Mouse (Mus musculus): ENCODE measurements around the gene Atp6v0a2. TPM values are rescaled to one million over a fixed set of nuclear protein-coding genes. Genes with fewer than 3 reads are reported as not detected.

Atp6v0a2 gene
- polyA plus RNA-seq, 2 experiments, result 5.6 to 12.9 TPM

DNA sequence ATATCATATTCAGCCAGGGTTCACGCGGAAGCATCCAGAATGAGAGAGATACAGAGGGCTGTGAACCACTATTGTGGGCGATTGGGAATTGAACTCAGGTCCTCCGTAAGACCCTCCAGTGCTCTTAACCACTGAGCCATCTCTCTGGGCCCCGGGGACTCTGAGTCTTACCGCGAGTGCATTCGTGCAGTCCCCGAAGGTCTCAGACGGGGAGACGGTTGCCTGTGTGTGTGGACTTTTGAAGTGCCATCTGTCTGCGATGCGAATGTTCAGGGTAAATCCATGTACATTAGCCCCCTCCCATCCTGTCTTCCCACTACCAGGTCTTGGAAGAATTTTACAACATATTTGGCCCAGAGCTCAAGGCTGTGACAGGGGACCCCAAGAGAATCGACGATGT lies 117.8 kb downstream of the Atp6v0a2 start:
- 85% methylated on average over 15 of the region's 15 CpGs for WGBS (ENCODE audit: insufficient replicate concordance)
- ATAC-seq (ENCODE audit: insufficient read depth) (no peak), DNase-seq (ENCODE audit: low read depth in 3 of 3, low spot score in 3 of 3) (no peak)
- TF ChIP-seq CTCF (IDR thresholded peaks at IDR 0.05; ENCODE audit: low read depth) (no peak), EP300 (IDR thresholded peaks at IDR 0.05; ENCODE audit: low read depth) (no peak)
- Histone ChIP-seq H3K4me2 (ENCODE audit: low read depth) (no peak overlapping the region), H3K36me3 (replicated peaks; ENCODE audit: control insufficient read depth, insufficient read depth, low read depth) (no peaks in the 10 kb centered on the region), H3K27me3 (ENCODE audit: control insufficient read depth, insufficient read depth, low read length) (no peaks in the 10 kb centered on the region), H3K9ac (replicated peaks) (no peak overlapping the region), H3K9me3 (ENCODE audit: control insufficient read depth, low read length) (no peaks in the 10 kb centered on the region), H3K4me1 (replicated peaks; ENCODE audit: control insufficient read depth in 2 of 2, insufficient read depth in 2 of 2, low read length in 1 of 2) (no peaks in the 10 kb centered on the region), H3K27ac (no peak overlapping the region), H3K4me3 (ENCODE audit: insufficient read depth in 1 of 2, low read depth in 2 of 2, low read length in 2 of 2) (no peak overlapping the region)

DNA sequence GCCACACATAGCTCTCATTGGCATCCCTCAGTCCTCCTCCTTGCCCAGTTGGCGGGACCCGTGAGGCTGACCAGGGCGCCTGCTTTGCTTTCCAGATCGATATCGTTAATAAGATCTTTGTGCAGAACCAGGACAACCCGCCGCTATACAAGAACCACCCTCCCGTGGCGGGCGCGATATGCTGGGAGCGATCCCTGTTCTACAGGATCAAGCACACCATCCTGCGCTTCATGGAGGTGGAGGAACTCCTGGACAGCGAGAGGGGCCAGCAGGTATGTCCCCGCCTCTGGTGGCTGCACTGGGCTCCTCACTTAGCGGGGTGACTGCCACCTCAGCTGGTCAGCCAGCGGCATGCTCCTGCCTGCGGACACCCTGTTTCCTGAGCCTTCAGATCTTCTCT lies 119.9 kb downstream of the Atp6v0a2 start:
- no peak overlapping the region for H3K27ac ChIP-seq
- TF ChIP-seq CTCF (IDR thresholded peaks at IDR 0.05; ENCODE audit: low read depth), result no peak
- TF ChIP-seq EP300 (IDR thresholded peaks at IDR 0.05; ENCODE audit: low read depth), result no peak
- DNase-seq (ENCODE audit: low read depth in 3 of 3, low spot score in 3 of 3) (no peak), ATAC-seq (ENCODE audit: insufficient read depth) (no peak)
- H3K4me3 ChIP-seq (ENCODE audit: insufficient read depth in 1 of 2, low read depth in 2 of 2, low read length in 2 of 2), result no peak overlapping the region
- 72% methylated on average over 18 of the region's 18 CpGs for WGBS (ENCODE audit: insufficient replicate concordance)
- H3K4me2 ChIP-seq (ENCODE audit: low read depth), result no peak overlapping the region
- H3K4me1 ChIP-seq (replicated peaks; ENCODE audit: control insufficient read depth in 2 of 2, insufficient read depth in 2 of 2, low read length in 1 of 2), result no peaks in the 10 kb centered on the region
- no peaks in the 10 kb centered on the region for H3K27me3 ChIP-seq (ENCODE audit: control insufficient read depth, insufficient read depth, low read length)
- H3K9me3 ChIP-seq (ENCODE audit: control insufficient read depth, low read length), result no peaks in the 10 kb centered on the region
- no peaks in the 10 kb centered on the region for H3K36me3 ChIP-seq (replicated peaks; ENCODE audit: control insufficient read depth, insufficient read depth, low read depth)
- H3K9ac ChIP-seq (replicated peaks), result no peak overlapping the region

DNA sequence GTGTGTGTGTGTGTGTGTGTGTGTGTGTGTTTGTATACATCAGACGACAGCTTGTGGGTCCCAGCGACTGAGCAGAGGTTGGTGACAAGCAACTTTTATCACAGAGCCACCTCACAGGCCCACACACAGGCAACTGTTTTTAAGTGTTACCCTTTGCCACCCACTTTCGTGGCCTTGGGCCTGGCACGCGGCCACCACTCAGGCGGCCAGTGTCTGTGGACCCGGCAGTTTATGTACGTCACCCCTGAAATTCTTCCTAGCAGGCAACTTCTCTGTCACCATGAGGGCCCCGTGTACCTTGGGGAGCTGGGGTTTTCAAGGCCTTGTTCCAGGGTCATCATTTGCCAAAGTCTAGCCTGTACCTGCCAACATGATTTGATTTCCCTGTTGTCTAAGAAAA lies 123.3 kb downstream of the Atp6v0a2 start:
- no peak overlapping the region for H3K4me3 ChIP-seq (ENCODE audit: insufficient read depth in 1 of 2, low read depth in 2 of 2, low read length in 2 of 2)
- H3K27ac ChIP-seq, result no peak overlapping the region
- no peaks in the 10 kb centered on the region for H3K4me1 ChIP-seq (replicated peaks; ENCODE audit: control insufficient read depth in 2 of 2, insufficient read depth in 2 of 2, low read length in 1 of 2)
- no peaks in the 10 kb centered on the region for H3K9me3 ChIP-seq (ENCODE audit: control insufficient read depth, low read length)
- 76% methylated on average over 9 of the region's 9 CpGs for WGBS (ENCODE audit: insufficient replicate concordance)
- no peaks in the 10 kb centered on the region for H3K36me3 ChIP-seq (replicated peaks; ENCODE audit: control insufficient read depth, insufficient read depth, low read depth)
- DNase-seq (ENCODE audit: low read depth in 3 of 3, low spot score in 3 of 3) (no peak), ATAC-seq (ENCODE audit: insufficient read depth) (no peak)
- H3K4me2 ChIP-seq (ENCODE audit: low read depth), result no peak overlapping the region
- TF ChIP-seq CTCF (IDR thresholded peaks at IDR 0.05; ENCODE audit: low read depth) (no peak), EP300 (IDR thresholded peaks at IDR 0.05; ENCODE audit: low read depth) (no peak)
- H3K9ac ChIP-seq (replicated peaks), result no peak overlapping the region
- H3K27me3 ChIP-seq (ENCODE audit: control insufficient read depth, insufficient read depth, low read length), result no peaks in the 10 kb centered on the region

DNA sequence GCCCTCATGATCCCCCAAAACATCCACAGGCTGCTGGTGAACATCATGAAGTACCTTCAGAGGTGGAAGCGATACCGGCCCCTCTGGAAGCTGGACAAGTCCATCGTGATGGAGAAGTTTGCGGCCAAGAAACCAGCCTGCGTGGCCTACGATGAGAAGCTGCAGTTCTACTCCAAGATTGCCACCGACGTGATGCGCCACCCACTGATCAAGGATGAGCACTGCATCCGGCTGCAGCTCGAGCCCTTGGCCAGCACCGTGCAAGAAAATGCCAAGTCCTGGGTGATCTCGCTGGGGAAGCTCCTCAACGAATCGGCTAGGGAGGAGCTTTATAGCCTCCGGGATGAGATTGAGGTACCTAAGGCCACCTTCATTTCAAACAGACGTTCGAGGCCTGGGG lies 132.6 kb downstream of the Atp6v0a2 start:
- TF ChIP-seq CTCF (IDR thresholded peaks at IDR 0.05; ENCODE audit: low read depth) (peak; percentile 61; the same call in 1 of the 2 replicates), EP300 (IDR thresholded peaks at IDR 0.05; ENCODE audit: low read depth) (no peak)
- DNase-seq (ENCODE audit: low read depth in 3 of 3, low spot score in 3 of 3), result no peak
- H3K36me3 ChIP-seq (replicated peaks; ENCODE audit: control insufficient read depth, insufficient read depth, low read depth), result no peaks in the 10 kb centered on the region
- H3K27me3 ChIP-seq (ENCODE audit: control insufficient read depth, insufficient read depth, low read length), result no peaks in the 10 kb centered on the region
- H3K9ac ChIP-seq (replicated peaks), result no peak overlapping the region
- WGBS (ENCODE audit: insufficient replicate concordance), result 49% methylated on average over 18 of the region's 18 CpGs
- no peak for ATAC-seq (ENCODE audit: insufficient read depth)
- H3K4me2 ChIP-seq (ENCODE audit: low read depth), result no peak overlapping the region
- H3K27ac ChIP-seq, result no peak overlapping the region
- no peaks in the 10 kb centered on the region for H3K9me3 ChIP-seq (ENCODE audit: control insufficient read depth, low read length)
- no peaks in the 10 kb centered on the region for H3K4me1 ChIP-seq (replicated peaks; ENCODE audit: control insufficient read depth in 2 of 2, insufficient read depth in 2 of 2, low read length in 1 of 2)
- no peak overlapping the region for H3K4me3 ChIP-seq (ENCODE audit: insufficient read depth in 1 of 2, low read depth in 2 of 2, low read length in 2 of 2)

DNA sequence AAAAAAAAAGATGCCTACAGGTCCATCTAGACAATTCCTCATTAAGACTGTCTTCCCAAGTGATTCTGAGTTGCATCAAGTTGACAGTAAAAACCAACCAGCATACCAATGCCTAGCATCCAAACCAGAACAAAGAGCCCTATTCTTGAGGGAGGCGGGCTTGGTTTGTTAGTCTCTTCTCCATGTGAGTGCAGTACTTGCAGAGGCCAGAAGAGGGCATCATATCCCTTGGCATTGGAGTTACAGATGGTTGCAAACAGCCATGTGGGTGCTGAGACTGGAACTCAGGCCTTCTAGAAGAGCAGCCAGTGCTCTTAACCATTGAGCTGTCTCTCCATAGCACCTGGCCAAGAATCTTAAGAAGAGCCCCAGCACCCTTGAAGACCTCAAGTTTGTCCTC lies 133.4 kb downstream of the Atp6v0a2 start:
- WGBS (ENCODE audit: insufficient replicate concordance), result 71% methylated on average over 1 of the region's 1 CpGs
- no peaks in the 10 kb centered on the region for H3K27me3 ChIP-seq (ENCODE audit: control insufficient read depth, insufficient read depth, low read length)
- H3K9ac ChIP-seq (replicated peaks), result no peak overlapping the region
- no peak overlapping the region for H3K4me2 ChIP-seq (ENCODE audit: low read depth)
- H3K4me1 ChIP-seq (replicated peaks; ENCODE audit: control insufficient read depth in 2 of 2, insufficient read depth in 2 of 2, low read length in 1 of 2), result no peaks in the 10 kb centered on the region
- H3K4me3 ChIP-seq (ENCODE audit: insufficient read depth in 1 of 2, low read depth in 2 of 2, low read length in 2 of 2), result no peak overlapping the region
- H3K27ac ChIP-seq, result no peak overlapping the region
- DNase-seq (ENCODE audit: low read depth in 3 of 3, low spot score in 3 of 3) (no peak), ATAC-seq (ENCODE audit: insufficient read depth) (no peak)
- peak; percentile 55 for TF ChIP-seq CTCF (IDR thresholded peaks at IDR 0.05; ENCODE audit: low read depth)
- TF ChIP-seq EP300 (IDR thresholded peaks at IDR 0.05; ENCODE audit: low read depth), result no peak
- H3K9me3 ChIP-seq (ENCODE audit: control insufficient read depth, low read length), result no peaks in the 10 kb centered on the region
- no peaks in the 10 kb centered on the region for H3K36me3 ChIP-seq (replicated peaks; ENCODE audit: control insufficient read depth, insufficient read depth, low read depth)

Other genes starting within 250 kb of the Atp6v0a2 start
- 9.0 and 12.6 TPM in 2 replicates for gene Sbno1, start 202.6 kb upstream of the Atp6v0a2 start, polyA plus RNA-seq (2012; rRNA removed)
- 34.2 and 35.1 TPM in 2 replicates for gene Sbno1, start 202.6 kb upstream of the Atp6v0a2 start, polyA plus RNA-seq (2014; fragmentation: Nextera tagmentation; extraction: Ambion mirVana)
- gene Kmt5a, start 188.6 kb upstream of the Atp6v0a2 start, polyA plus RNA-seq (2012; rRNA removed), result 47.6 and 58.6 TPM in 2 replicates
- gene Kmt5a, start 188.6 kb upstream of the Atp6v0a2 start, polyA plus RNA-seq (2014; fragmentation: Nextera tagmentation; extraction: Ambion mirVana), result 51.8 and 68.8 TPM in 2 replicates
- 5.9 and 8.1 TPM in 2 replicates for gene Rilpl2, start 150.2 kb upstream of the Atp6v0a2 start, polyA plus RNA-seq (2012; rRNA removed)
- gene Rilpl2, start 150.2 kb upstream of the Atp6v0a2 start, polyA plus RNA-seq (2014; fragmentation: Nextera tagmentation; extraction: Ambion mirVana), result 7.8 and 9.6 TPM in 2 replicates
- gene Snrnp35, start 145.4 kb upstream of the Atp6v0a2 start, polyA plus RNA-seq (2012; rRNA removed), result 3.0 and 7.4 TPM in 2 replicates
- 4.5 and 5.8 TPM in 2 replicates for gene Snrnp35, start 145.4 kb upstream of the Atp6v0a2 start, polyA plus RNA-seq (2014; fragmentation: Nextera tagmentation; extraction: Ambion mirVana)
- gene Rilpl1, start 97.2 kb upstream of the Atp6v0a2 start, polyA plus RNA-seq (2012; rRNA removed), result 0.71 and 0.98 TPM in 2 replicates
- gene Rilpl1, start 97.2 kb upstream of the Atp6v0a2 start, polyA plus RNA-seq (2014; fragmentation: Nextera tagmentation; extraction: Ambion mirVana), result 1.4 and 2.1 TPM in 2 replicates
- 76.9 and 99.9 TPM in 2 replicates for gene Tmed2, start 87.9 kb upstream of the Atp6v0a2 start, polyA plus RNA-seq (2012; rRNA removed)
- gene Tmed2, start 87.9 kb upstream of the Atp6v0a2 start, polyA plus RNA-seq (2014; fragmentation: Nextera tagmentation; extraction: Ambion mirVana), result 321 and 328 TPM in 2 replicates
- 5.2 and 7.1 TPM in 2 replicates for gene Ddx55, start 75.7 kb upstream of the Atp6v0a2 start, polyA plus RNA-seq (2012; rRNA removed)
- gene Ddx55, start 75.7 kb upstream of the Atp6v0a2 start, polyA plus RNA-seq (2014; fragmentation: Nextera tagmentation; extraction: Ambion mirVana), result 4.7 and 5.4 TPM in 2 replicates
- 19.7 and 25.7 TPM in 2 replicates for gene Eif2b1, start 49.4 kb upstream of the Atp6v0a2 start, polyA plus RNA-seq (2012; rRNA removed)
- gene Eif2b1, start 49.4 kb upstream of the Atp6v0a2 start, polyA plus RNA-seq (2014; fragmentation: Nextera tagmentation; extraction: Ambion mirVana), result 50.5 and 52.2 TPM in 2 replicates
- 11.5 and 20.8 TPM in 2 replicates for gene Gtf2h3, start 49.4 kb upstream of the Atp6v0a2 start, polyA plus RNA-seq (2012; rRNA removed)
- gene Gtf2h3, start 49.4 kb upstream of the Atp6v0a2 start, polyA plus RNA-seq (2014; fragmentation: Nextera tagmentation; extraction: Ambion mirVana), result 21.8 and 24.4 TPM in 2 replicates
- gene Dnah10, start 96.5 kb downstream of the Atp6v0a2 start, polyA plus RNA-seq (2012; rRNA removed), result 0.02 TPM in 2 replicates
- gene Dnah10, start 96.5 kb downstream of the Atp6v0a2 start, polyA plus RNA-seq (2014; fragmentation: Nextera tagmentation; extraction: Ambion mirVana), result not detected in 2 replicates
- 0.22 and 0.38 TPM in 2 replicates for gene Ccdc92, start 233.8 kb downstream of the Atp6v0a2 start, polyA plus RNA-seq (2012; rRNA removed)
- gene Ccdc92, start 233.8 kb downstream of the Atp6v0a2 start, polyA plus RNA-seq (2014; fragmentation: Nextera tagmentation; extraction: Ambion mirVana), result 0.14 and 0.21 TPM in 2 replicates
- 5.8 and 7.9 TPM in 2 replicates for gene Zfp664, start 234.1 kb downstream of the Atp6v0a2 start, polyA plus RNA-seq (2012; rRNA removed)
- 9.9 and 10.6 TPM in 2 replicates for gene Zfp664, start 234.1 kb downstream of the Atp6v0a2 start, polyA plus RNA-seq (2014; fragmentation: Nextera tagmentation; extraction: Ambion mirVana)